Mouse (Mus musculus) A20 (cell line): ENCODE data around the gene Ak5.

ENCODE experiments used
- DNase-seq: peaks from one replicate; pipeline ENCODE4 v3.0.0-alpha.2; 2011; ENCODE audit warnings: low read depth, low spot score

Gene Ak5

DNA sequence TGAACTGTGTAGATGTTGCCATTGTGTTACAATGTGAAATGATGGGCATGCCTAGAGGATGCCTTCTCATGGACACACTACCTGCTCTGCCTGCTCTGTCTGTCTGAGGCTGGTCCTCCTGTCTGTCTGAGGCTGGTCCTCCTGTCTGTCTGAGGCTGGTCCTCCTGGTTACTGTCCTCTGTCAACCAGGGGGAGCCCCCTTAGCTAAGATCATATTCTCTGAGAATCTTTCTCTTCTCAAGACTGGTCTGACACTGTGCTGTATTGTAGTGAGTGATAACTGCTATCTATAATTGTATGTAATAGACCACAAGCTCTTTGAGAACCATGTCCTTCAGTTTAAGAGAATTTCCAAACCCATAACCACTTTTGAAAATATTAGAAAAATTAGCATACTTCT, 232.6 kb downstream of the Ak5 start:
- DNase-seq = no peak

DNA sequence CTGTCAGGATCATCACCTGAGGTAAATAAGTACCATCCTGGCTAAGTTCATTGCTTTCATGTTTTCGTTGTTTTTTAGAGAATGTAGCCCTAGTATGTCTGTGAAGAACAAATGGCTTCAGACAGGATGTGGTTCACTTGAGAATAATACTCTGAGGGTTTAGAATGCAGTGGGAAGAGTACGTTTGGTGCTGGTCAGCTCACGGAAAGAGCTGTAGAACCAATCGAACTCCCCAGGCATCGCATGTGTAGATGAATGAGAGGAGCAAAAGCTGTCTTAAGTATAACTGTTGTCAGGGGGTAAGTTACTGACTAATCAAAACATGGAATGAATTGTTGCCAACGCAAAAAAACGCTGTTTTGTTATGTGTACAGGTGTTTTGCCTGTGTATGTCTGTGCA, 235.5 kb downstream of the Ak5 start:
- no peak for DNase-seq

DNA sequence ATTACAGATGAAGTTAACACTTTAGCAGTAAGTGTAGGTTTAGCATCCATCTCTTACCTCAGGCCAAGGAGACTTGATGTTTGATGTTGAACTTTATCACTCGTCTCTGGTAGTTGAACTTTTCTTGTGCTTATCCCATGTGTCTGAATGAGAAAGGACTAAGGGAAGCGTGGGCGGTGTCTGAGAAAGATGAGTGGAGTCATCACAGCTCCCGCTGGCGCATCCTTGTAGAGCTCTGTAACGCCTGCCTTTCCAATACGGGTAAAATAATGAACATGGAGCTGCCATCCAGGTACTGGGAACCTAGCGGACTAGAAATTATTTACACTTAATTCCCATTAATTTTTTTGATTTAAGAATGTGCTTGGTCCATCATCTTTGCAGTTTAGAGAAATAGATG, 239.2 kb downstream of the Ak5 start:
- DNase-seq = no peak
